Mouse (Mus musculus): Measurements from ENCODE around the gene Megf11.

Megf11 gene

DNA sequence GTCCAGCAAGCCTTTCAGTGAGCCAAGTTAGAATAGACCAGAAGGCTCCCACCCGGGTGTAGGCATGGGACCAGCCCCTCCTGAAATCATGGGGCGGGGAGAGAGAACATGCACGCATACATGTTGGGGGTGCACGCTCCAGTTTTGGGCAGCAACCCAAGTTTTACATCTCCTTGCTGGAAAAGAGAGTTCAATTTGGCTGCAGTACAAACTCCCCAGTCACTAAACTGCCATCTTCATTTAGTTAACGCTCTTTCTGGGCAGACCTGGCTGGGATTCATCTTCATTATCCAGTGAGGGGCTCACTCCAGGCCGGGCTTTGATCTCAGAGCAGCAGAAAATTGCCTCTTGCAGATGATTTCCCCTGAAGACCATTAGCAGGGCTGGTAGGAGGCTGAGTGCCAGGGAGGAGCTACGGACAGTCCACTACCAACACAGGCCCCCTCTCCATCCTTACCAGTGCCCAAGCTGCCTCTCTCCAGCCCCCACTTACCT lies 218.8 kb downstream of the Megf11 start:
- DNase-seq (ENCODE audit: low read depth, low spot score), result no peak

DNA sequence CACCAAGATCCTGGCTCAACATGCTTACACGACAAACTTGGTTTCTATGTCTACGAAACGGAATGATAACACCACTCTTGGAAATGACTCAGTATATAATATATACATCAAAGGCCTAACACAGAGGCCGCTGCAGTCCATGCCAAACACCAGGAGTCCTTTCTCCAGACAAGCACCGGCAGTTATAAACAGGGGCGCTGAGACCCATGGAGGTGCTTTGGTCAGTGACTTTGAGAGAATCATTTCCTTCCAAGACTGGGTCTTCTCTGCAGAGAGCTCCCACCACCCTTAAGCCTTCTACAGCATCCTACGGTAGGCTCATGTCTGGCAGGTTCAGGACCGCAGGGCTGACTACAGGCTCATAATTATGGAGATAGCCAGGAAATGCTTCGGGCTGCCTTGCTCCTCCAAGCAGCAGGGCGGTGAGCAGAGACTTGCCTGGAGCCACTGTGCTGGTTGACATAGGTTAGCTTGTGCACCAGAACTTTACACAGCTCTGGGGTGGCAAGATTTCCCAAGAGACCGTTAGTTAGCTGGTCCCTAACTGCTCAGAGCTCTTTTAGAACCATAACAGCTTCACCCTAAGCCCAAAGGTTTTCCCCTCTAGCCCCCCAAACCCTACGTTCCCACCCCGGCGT lies 219.8 kb downstream of the Megf11 start:
- no peak for DNase-seq (ENCODE audit: low read depth, low spot score)

DNA sequence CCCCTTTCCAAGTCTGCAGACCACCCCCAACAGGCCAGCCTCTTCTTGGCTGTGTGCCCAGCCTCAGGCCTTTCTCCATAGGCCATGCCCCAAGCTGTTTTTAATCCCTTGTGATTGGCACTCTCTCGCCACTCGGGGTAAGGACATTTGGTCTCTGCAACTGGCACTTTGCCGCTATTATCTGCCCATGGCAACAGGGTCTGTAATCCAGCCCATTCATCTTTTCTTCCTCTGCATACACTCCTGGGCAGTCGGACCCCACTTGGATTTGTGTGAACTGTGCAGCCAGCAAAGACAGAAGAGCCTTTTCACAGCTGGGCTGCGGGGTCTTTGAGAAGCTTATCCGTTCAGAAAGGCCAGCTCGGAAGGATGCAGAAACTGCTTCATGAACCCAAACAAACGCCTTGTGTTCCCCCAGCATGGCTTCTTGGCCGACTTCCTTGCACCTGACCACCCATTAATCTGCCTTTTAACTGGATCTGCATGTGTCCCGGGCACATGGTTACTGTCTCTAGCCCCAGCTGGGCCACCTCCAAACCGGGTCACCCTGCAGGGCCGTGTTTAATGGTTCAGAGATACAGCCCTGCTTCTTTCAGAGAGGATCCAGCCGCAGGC lies 220.4 kb downstream of the Megf11 start:
- no peak for DNase-seq (ENCODE audit: low read depth, low spot score)

DNA sequence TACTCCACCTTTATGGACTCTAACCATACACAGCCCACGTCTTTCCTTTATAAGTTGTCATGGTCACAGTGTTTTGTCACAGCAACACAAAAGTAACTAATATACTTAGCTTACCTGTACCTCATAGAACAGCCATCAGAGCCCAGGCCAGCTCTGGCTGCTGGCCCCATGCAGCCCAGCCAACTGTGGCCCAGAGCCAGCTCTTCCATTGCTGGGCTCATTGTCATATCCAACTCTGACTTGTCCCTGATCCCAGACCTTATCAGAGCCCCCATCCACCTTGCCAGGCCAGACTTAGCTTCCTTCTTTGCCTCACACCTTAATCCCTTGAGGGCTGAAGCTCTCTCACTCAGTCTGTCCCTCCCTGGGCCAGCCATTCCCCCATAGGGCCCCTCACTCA lies 221.6 kb downstream of the Megf11 start:
- DNase-seq (ENCODE audit: low read depth, low spot score), result no peak

DNA sequence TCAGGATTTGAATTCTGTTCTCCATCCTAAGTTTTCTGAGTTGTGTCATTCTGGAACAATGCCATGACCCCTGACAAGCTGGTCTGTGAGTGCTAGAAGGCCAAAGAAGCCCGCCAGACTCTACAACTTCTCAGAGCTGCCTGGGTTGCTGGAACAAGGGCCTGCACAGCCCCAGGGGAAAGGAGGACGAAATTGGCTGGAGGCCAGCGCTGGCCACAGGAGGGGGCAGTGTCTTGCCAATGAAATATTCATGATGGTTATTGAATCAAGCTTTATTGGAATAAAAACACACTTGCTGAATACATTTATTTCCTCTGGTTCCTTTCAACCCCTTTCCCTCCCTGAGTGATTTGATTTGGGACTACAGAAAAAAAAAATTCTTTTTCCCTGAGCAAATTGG lies 224.1 kb downstream of the Megf11 start:
- DNase-seq (ENCODE audit: low read depth, low spot score), result no peak

DNA sequence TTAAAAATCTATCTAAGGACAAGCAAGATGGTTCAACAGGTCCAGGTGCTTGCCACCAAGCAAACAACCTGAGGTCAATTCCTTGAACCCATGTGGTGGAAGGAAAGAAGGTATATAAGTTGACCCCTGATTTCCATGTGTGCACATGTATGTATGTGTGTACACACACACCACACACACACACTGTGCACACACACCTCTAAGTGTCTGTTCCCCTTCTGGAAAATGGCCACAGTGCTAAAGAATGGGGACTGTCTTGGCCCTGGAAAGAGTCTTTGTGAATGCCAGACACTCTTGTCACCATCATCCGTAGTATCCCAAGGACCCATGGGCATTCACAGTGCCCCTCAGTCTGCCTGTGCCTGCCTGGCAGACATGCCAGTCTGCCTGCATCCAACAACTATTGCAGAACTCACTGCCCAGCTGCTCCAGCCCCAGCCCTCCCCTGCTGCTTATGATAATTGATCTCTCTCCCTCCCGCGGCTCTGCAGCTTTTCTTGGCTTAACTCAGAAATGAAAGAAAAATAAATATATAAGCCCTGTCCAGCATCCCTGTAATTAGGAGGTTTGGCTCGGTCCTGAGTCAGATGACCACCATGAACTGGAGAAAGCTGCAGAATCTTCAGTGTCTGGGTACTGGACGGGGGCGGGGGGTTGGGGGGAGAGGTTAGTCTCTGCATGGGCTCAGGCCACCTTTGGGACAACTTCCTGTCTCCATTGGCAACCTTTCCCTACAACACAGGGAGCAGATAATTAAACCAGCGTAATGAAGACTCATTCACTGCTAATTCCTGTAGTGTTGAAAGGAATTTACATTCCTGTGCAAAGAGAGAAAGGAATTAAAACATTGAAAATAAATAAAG lies 226.9 kb downstream of the Megf11 start:
- DNase-seq (ENCODE audit: low read depth, low spot score), result peak; percentile 19

DNA sequence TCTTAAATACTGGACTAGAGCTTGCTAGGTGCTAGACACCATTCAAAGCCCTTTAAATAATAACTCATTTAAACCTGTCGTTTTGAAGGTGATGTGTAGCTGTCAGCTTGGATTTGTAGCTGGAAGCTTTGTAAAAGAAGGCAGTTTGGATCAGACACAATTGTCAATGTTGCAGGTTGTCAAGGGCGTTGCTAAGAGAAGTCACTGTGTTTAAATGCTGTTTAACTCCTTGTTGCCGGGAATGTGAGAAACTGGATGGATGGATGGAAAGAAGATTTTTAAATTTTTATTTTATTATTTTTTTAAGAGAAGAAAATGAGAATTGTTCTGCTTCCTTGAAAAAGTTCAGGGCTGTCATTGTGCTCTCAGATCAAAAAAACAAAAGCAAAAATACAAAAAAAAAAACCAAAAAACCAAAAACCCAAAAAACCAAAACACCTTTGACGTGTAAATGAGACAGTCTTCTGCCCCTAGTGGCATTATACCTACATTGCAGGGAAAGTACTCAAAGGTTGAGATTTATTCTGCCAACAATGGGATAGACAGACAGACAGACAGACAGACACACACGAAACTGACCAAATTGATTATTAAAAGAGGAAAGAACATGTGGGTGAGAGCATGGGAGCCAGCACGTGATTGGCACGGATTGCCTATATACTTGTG lies 227.7 kb downstream of the Megf11 start:
- DNase-seq (ENCODE audit: low read depth, low spot score), result peak; percentile 71

DNA sequence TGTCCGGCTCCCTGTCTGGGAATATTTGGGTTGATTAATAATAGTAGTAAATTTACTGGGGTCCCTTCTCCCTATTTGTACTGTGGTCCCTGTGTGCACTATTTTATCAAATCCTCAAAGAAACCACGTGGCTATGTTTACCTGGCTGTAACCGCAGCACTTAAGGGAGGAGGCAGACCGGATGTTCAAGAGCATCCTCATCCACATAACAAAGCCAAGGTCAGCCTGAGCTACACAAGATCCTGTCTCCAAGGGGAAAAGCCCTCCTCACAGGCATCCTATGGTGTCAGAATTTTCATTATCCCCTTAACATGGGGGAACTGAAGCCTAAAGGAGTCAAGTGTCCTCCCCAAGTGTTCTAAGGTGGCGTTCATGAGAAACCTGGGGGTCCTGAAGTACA lies 232.0 kb downstream of the Megf11 start:
- DNase-seq (ENCODE audit: low read depth, low spot score), result peak; percentile 48

DNA sequence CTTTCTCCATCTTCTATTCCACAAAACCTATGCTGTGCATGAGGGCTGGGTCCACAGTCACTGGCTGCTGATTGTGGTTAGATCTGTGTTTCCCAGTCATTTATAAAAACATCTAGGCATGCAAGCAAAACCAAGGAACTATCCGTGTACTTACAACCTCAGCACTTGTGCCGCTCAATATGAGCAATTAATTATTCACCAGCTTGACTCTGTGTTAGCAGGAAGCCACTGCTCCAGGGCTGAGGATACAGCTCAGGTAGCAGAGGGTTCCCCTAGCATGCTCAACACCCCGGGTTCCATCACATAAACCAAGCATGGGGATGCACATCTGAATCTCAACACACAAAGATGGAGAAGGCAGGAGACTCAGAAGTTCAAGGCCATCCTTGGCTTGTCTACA lies 233.0 kb downstream of the Megf11 start:
- DNase-seq (ENCODE audit: low read depth, low spot score), result no peak

DNA sequence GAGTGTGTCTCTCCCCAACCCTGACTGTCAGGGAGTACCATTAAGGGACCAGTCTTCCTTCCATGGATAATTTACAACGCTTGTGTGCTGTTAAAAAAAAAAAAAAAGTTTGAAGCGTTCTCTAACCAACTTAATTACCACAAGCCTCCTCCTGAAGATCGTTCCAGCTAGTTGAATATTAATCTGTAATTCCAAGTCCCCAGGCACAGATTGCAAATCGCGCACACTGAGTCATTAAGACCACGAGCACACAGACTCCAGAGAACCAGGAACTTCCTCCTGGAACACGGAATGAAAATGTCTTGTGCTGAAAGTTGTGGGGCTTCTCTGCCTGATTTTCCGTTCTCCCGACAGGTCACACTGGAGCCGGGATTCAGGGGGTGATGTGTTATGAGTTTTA lies 234.0 kb downstream of the Megf11 start:
- no peak for DNase-seq (ENCODE audit: low read depth, low spot score)

DNA sequence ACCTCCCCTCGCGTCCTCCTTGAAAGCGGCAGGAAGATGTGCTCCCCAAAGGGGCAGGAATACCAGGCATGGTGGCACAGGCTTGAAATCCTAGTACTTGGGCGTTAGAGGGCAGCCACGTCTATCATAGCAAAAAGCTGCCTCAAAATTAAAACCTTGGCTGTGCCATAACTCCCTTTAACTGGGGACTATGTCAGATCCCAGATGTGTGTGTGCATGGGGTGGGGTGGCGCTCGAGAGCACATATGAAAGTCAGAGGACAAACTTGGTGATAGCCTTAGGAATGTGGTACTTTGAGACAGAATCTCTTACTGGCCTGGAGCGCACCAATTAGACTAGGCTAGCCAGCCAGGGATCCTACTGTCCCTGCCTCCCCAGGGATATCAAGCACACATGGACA lies 235.2 kb downstream of the Megf11 start:
- no peak for DNase-seq (ENCODE audit: low read depth, low spot score)

DNA sequence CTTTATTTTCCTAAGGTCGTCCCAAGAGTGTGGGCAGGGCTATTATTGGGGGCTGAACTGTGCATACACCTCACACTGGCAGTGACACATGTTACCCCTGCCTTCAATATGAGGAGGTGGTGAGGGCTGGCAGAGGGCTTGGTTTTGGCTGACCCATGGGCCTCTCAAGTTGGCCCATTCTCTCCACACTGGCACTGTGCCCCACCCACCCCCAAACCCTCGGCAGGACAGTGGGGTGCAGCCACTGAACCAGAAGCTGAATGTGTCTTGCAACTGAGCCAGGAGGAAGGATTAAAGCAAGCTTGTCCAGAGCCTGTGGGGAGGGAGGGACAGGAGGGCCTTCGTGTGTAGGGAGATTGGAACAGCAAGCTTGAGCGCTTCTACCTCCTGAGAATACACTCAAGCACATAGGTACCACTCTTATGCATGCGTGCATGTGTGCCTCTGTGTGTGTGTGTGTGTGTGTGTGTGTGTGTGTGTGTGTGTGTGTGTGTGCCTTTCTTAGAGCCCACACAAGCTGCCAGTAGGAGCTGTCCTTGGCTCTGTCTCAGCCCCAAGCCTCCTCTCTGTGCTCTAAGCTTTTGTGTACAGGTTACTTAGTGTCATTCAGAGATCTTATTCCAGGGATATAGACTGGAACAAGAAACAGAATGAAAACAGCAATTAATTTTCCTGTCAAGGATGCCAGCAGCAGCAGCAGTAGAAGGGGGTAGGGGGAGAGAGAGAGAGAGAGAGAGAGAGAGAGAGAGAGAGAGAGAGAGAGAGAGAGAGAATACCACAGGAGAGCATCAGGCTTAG lies 236.3 kb downstream of the Megf11 start:
- no peak for DNase-seq (ENCODE audit: low read depth, low spot score)

DNA sequence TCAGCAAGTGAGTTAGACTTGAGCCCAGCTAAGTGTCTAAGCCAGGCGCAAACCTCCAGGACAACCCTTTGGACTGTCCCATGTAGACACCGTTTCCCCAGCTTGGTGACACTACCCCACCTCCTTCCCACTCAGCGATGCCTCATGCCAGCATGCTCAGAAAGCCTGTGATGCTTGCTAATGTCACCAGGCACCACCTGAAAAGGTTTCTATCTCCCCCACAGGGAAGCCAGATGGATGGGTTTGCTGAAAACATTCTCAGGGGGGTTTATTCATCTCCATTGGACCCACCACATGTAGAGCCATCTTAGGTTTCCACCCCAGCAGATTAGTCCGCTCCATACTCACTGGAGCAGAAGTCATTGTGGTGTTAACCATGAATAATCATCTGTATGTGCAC lies 237.9 kb downstream of the Megf11 start:
- DNase-seq (ENCODE audit: low read depth, low spot score), result no peak

DNA sequence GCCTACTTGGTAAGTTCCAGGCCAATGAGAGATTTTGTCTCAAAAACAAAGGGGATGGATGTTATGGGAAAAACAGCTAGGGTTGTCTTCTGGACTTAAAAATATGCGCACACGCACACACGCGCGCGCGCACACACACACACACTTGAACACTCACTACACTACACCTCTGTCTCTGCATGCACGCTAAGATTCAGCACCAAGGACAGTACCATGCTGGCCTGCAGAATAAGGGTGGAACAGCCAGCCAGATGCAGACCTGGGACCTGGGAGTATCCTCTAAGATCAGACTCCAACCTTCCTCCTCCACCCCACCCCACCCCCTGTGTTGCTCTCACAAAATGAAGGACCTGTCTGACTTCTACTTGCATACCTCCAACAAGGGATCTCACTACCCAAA lies 239.1 kb downstream of the Megf11 start:
- peak; percentile 80 for DNase-seq (ENCODE audit: low read depth, low spot score)

DNA sequence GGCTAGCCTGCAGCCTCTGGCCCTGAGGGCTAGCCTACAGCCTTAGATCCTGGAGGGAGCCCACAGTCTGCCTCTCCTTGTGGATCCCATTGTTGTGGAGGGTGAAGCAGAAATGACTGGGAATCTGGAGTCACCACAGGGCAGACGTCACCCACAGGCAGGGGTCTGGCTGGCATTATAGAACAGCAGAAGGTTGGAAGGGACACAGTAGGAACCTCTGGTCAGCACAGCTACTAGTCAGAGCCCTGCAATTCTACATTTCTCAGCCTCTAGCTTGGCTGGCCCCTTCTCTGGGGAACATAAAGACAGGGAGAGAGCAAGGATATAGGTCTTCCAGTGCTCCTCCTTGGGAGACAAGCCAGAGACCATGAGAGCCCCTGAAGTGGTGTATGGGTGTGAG lies 244.4 kb downstream of the Megf11 start:
- DNase-seq (ENCODE audit: low read depth, low spot score), result no peak

DNA sequence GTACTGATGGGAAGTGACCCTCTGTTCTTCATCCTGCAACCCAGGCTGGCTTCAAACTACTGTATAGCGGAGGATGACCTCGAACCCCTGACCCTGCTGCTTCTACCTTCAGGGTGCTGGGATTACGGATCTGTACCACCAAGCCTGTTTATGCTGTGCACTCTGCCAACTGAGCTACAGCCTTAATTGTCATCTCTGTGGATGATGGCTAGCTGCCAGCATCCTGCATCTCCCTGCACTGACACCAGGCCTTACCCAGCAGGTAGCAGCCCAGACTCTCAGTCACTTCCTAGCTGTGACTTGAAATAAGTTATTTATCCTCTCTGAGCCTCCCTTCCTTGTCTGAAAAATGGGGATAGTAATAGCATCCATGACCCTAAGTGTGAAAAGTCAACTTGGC lies 247.7 kb downstream of the Megf11 start:
- DNase-seq (ENCODE audit: low read depth, low spot score), result no peak

DNA sequence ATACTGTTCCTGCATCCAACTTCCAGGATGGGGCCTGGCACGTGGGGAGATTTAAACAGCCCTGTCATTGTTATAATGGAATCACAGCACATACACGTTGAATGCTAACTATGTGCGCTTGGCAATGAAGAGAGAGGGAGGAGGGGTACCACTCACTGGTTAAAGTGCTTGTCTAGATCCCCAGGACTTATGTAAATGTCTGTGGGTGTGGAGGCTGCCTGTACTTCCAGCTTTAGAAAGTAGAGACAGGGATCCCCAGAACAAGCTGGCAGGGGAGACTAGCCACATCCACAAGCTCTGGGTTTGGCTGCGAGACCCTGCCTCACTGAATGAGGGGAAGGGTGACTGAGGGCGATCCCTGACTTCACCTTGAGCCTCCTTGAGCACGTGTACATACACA lies 250.7 kb downstream of the Megf11 start:
- no peak for DNase-seq (ENCODE audit: low read depth, low spot score)

DNA sequence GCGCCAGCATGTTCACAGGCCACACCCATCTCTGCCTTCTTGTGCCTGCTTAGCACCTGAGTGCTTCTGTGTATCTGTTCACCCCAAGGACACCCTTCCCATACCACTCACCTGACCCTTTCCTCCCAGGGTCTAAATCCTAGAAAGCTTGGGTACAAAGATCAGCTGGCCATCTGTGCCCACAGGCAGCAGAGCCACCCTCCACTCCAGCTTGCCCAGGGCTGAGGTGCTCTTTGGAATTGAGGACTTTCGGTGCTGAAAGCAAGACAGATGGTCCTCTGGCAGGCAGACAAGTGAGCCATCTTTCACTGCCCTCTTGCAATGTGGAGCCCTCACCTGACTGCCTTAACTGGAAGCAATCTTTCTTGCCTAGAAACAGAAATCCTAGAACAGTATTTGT lies 251.5 kb downstream of the Megf11 start:
- no peak for DNase-seq (ENCODE audit: low read depth, low spot score)

DNA sequence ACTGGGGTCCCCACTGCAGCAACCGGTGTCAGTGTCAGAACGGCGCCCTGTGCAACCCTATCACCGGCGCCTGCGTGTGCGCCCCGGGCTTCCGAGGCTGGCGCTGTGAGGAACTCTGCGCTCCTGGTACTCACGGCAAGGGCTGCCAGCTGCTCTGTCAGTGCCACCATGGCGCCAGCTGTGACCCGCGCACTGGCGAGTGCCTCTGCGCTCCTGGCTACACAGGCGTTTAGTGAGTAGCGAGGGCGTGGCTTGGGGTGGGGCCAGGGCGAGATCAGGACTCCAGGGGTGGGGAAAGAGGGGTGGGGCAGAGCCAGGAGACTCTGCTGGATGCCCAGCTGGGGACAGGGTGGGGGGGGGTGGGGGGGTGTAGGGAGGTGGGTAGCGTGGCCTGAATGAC lies 252.8 kb downstream of the Megf11 start:
- DNase-seq (ENCODE audit: low read depth, low spot score), result peak; percentile 57

DNA sequence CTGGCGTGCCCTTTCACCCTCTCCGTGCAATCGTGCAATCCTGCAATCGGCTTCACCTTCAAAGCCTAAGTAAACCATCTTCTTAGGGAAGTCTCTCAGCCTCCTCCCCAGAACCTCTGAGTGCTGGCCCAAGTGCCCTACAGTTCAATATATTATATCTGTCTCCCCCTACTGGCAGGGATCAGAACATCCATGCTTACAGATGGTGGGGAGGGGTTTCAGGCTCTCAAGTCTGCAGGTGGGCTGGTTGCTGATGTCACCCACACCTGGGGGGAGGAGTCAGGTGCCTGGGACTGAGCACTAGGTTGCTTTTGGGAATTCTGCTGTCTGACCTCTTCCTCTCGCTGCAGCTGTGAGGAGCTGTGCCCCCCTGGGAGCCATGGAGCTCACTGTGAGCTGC lies 254.2 kb downstream of the Megf11 start:
- DNase-seq (ENCODE audit: low read depth, low spot score), result peak; percentile 86

DNA sequence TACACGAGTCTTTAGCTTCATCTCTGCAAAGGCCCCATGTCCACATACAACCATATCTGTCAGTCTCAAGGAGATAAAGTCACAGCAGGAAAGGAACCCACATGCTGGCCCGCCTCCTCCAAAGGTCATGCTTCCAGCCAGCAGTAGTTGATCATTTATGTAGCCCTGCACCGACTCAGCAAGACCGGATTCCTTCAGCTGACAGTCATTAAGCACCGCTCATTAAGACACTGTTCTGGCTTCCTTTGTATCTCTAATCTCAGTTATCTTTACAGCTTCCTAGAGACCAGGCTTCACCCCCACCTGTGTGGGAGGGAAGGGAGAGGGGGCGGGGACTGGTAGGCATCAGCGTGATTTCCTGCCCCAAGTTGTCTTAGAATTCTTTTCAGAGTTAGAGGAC lies 258.7 kb downstream of the Megf11 start:
- DNase-seq (ENCODE audit: low read depth, low spot score), result peak; percentile 55

Measured in R1 (cell line).